Comparison of ENCODE assay signal across 8 mouse cellular contexts in the genomic region with DNA sequence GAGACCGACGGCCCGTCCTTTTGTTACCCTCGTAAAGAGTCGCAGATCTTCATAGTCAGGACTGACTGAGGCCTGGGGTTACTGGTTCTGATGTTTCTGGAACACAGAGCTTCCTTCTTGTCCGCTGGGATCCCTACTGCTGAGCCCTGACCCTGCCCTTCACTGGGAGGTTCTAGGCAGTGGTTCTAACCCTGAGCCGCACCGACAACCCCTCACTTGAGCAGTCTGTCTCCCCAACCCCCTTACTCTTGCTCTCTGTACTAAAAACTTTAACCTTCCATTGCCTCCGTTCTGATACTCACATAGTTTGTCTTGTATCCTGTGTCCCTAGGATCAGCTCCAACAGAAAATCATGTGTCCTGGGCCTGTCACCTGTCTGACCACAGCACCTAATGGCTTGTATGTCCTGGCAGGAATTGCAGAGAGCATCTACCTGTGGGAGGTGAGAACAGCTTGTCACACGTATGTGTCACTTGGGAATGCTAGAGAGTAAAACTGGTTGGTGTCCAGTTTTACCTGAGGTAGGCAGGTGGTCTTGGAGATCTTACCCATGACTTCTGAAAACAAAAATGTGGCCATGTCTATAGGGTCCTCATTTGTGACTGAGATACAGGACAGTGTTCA. TPM values are rescaled to one million over a fixed set of nuclear protein-coding genes. Genes with fewer than 3 reads are reported as not detected.
DNase-seq lines count a peak whose midpoint lies in the region; ATAC-seq and TF ChIP-seq lines count a peak whose summit lies in the region.

No protein-coding gene starts in this region.

- no peak for TF ChIP-seq CTCF in E14TG2a.4 (conservative IDR thresholded peaks at IDR 0.05; ENCODE audit: low read length)

- H3K4me1 ChIP-seq in heart, embryonic 10.5 days: peaks cover 33% of the 10 kb centered on the region
- H3K4me1 ChIP-seq in E14TG2a.4 (replicated peaks; ENCODE audit: low read depth, low read length): peaks cover 70% of the 10 kb centered on the region
- H3K4me1 ChIP-seq in forebrain, embryonic 16.5 days (replicated peaks; ENCODE audit: control insufficient read depth, insufficient read depth, low read length): peaks cover 8% of the 10 kb centered on the region
- H3K4me1 ChIP-seq in liver, embryonic 16.5 days (ENCODE audit: control insufficient read depth, low read depth, low read length): peaks cover 16% of the 10 kb centered on the region

- H3K9ac ChIP-seq in forebrain, embryonic 16.5 days (replicated peaks; ENCODE audit: low read depth, low read length): peak overlapping the region; percentile 82
- H3K9ac ChIP-seq in liver, embryonic 16.5 days (ENCODE audit: low read depth, low read length): peak overlapping the region; percentile 77

- H3K27me3 ChIP-seq in heart, embryonic 10.5 days (ENCODE audit: insufficient read depth, poor library complexity, severe bottlenecking): no peaks in the 10 kb centered on the region
- no peaks in the 10 kb centered on the region for H3K27me3 ChIP-seq in E14TG2a.4 (ENCODE audit: insufficient read depth, low read length)
- no peaks in the 10 kb centered on the region for H3K27me3 ChIP-seq in forebrain, embryonic 16.5 days (replicated peaks; ENCODE audit: control insufficient read depth, insufficient read depth, low read length)
- H3K27me3 ChIP-seq in liver, embryonic 16.5 days (ENCODE audit: control insufficient read depth, insufficient read depth, low read depth, low read length): no peaks in the 10 kb centered on the region; the same call in 1 of the 2 replicates

- peaks cover 46% of the 10 kb centered on the region for H3K36me3 ChIP-seq in heart, embryonic 10.5 days
- peaks cover 51% of the 10 kb centered on the region for H3K36me3 ChIP-seq in E14TG2a.4 (ENCODE audit: insufficient read depth, low read length)
- peaks cover 3% of the 10 kb centered on the region; the same call in 1 of the 2 replicates for H3K36me3 ChIP-seq in forebrain, embryonic 16.5 days (ENCODE audit: control insufficient read depth, insufficient read depth)
- peaks cover 18% of the 10 kb centered on the region for H3K36me3 ChIP-seq in liver, embryonic 16.5 days (ENCODE audit: control insufficient read depth, insufficient read depth)

- H3K4me2 ChIP-seq in forebrain, embryonic 16.5 days (ENCODE audit: low read length): peak overlapping the region; percentile 87
- peak overlapping the region; percentile 90 for H3K4me2 ChIP-seq in liver, embryonic 16.5 days (ENCODE audit: low read depth, low read length)

- ATAC-seq in forebrain, embryonic 16.5 days: no peak
- no peak for ATAC-seq in liver, embryonic 16.5 days (ENCODE audit: low read depth)

- H3K27ac ChIP-seq in heart, embryonic 10.5 days: peak overlapping the region; percentile 91
- no peak overlapping the region for H3K27ac ChIP-seq in forebrain, embryonic 16.5 days (ENCODE audit: low read length)
- H3K27ac ChIP-seq in liver, embryonic 16.5 days (ENCODE audit: low read length): no peak overlapping the region

- DNase-seq in heart, embryonic 10.5 days (ENCODE audit: low spot score): no peak
- DNase-seq in heart, adult 8-10 months (ENCODE audit: low spot score): no peak
- DNase-seq in thymus, adult 18-20 months: no peak
- no peak for DNase-seq in right cerebral cortex, adult 18-20 months
- DNase-seq in left cerebral cortex, adult 18-20 months (ENCODE audit: low spot score in 2 of 2): no peak

- 14% methylated on average over 10 of the region's 10 CpGs for WGBS in heart, embryonic 10.5 days
- WGBS in forebrain, embryonic 16.5 days: 21% methylated on average over 10 of the region's 10 CpGs
- 9% methylated on average over 10 of the region's 10 CpGs for WGBS in liver, embryonic 16.5 days (ENCODE audit: insufficient replicate concordance)

- H3K9me3 ChIP-seq in heart, embryonic 10.5 days: no peaks in the 10 kb centered on the region
- no peaks in the 10 kb centered on the region for H3K9me3 ChIP-seq in E14TG2a.4 (ENCODE audit: low read length)
- H3K9me3 ChIP-seq in forebrain, embryonic 16.5 days (ENCODE audit: control insufficient read depth, low read length): no peaks in the 10 kb centered on the region
- H3K9me3 ChIP-seq in liver, embryonic 16.5 days (replicated peaks; ENCODE audit: control insufficient read depth, low read length): no peaks in the 10 kb centered on the region

- peak overlapping the region; percentile 96 for H3K4me3 ChIP-seq in heart, embryonic 10.5 days
- peak overlapping the region; percentile 100 for H3K4me3 ChIP-seq in E14TG2a.4 (replicated peaks; ENCODE audit: low read length)
- peak overlapping the region; percentile 97 for H3K4me3 ChIP-seq in forebrain, embryonic 16.5 days (replicated peaks; ENCODE audit: low read length)
- peak overlapping the region; percentile 85 for H3K4me3 ChIP-seq in liver, embryonic 16.5 days (ENCODE audit: low read depth, low read length)

RNA-seq across cellular contexts. Expression of a gene that starts 0.8 kb away (rescaled TPM):
- polyA plus RNA-seq in heart, embryonic 10.5 days (2016; fragmentation: Nextera tagmentation; extraction: Ambion mirVana): 127 and 155 TPM in 2 replicates
- 10 to 100 TPM; 28.4 to 36.2 (median 29.6) TPM for total RNA-seq in heart, adult 8-10 months (2022)
- polyA plus RNA-seq in forebrain, embryonic 16.5 days (2015; fragmentation: Nextera tagmentation; extraction: Ambion mirVana): 81.8 and 97.7 TPM in 2 replicates
- polyA plus RNA-seq in liver, embryonic 16.5 days (2015; fragmentation: Nextera tagmentation; extraction: Ambion mirVana): 42.2 and 44.7 TPM in 2 replicates
- 10 to 100 TPM; 45.3 to 46.5 TPM for total RNA-seq in left cerebral cortex, adult 18-20 months (2021)

RNA-seq across cellular contexts. Expression of a gene that starts 9.7 kb away (rescaled TPM):
- 0.30 and 0.34 TPM in 2 replicates for polyA plus RNA-seq in heart, embryonic 10.5 days (2016; fragmentation: Nextera tagmentation; extraction: Ambion mirVana)
- under 1 TPM; 0.37 to 0.85 (median 0.63) TPM for total RNA-seq in heart, adult 8-10 months (2022)
- polyA plus RNA-seq in forebrain, embryonic 16.5 days (2015; fragmentation: Nextera tagmentation; extraction: Ambion mirVana): 0.29 and 0.60 TPM in 2 replicates
- 0.08 TPM in 1 of 2 replicates, not detected in the other for polyA plus RNA-seq in liver, embryonic 16.5 days (2015; fragmentation: Nextera tagmentation; extraction: Ambion mirVana)
- under 1 TPM; 0.14 to 0.16 TPM for total RNA-seq in left cerebral cortex, adult 18-20 months (2021)

RNA-seq across cellular contexts. Expression of a gene that starts 23.3 kb away (rescaled TPM):
- 12.7 and 16.4 TPM in 2 replicates for polyA plus RNA-seq in heart, embryonic 10.5 days (2016; fragmentation: Nextera tagmentation; extraction: Ambion mirVana)
- total RNA-seq in heart, adult 8-10 months (2022): 100 to 1,000 TPM; 116 to 120 (median 117) TPM
- polyA plus RNA-seq in forebrain, embryonic 16.5 days (2015; fragmentation: Nextera tagmentation; extraction: Ambion mirVana): 12.3 and 12.8 TPM in 2 replicates
- polyA plus RNA-seq in liver, embryonic 16.5 days (2015; fragmentation: Nextera tagmentation; extraction: Ambion mirVana): 3.0 and 4.8 TPM in 2 replicates
- total RNA-seq in left cerebral cortex, adult 18-20 months (2021): 100 to 1,000 TPM; 112 to 113 TPM

RNA-seq across cellular contexts. Expression of a gene that starts 27.6 kb away (rescaled TPM):
- polyA plus RNA-seq in heart, embryonic 10.5 days (2016; fragmentation: Nextera tagmentation; extraction: Ambion mirVana): 408 and 456 TPM in 2 replicates
- 10 to 100 TPM; 27.1 to 35.7 (median 33.3) TPM for total RNA-seq in heart, adult 8-10 months (2022)
- polyA plus RNA-seq in forebrain, embryonic 16.5 days (2015; fragmentation: Nextera tagmentation; extraction: Ambion mirVana): 30.5 and 31.3 TPM in 2 replicates
- polyA plus RNA-seq in liver, embryonic 16.5 days (2015; fragmentation: Nextera tagmentation; extraction: Ambion mirVana): 42.5 and 44.9 TPM in 2 replicates
- total RNA-seq in left cerebral cortex, adult 18-20 months (2021): 1 to 10 TPM; 6.7 to 8.0 TPM

RNA-seq across cellular contexts. Expression of a gene that starts 33.9 kb away (rescaled TPM):
- 12.5 and 16.4 TPM in 2 replicates for polyA plus RNA-seq in heart, embryonic 10.5 days (2016; fragmentation: Nextera tagmentation; extraction: Ambion mirVana)
- total RNA-seq in heart, adult 8-10 months (2022): 1 to 10 TPM; 1.2 to 1.7 (median 1.3) TPM
- polyA plus RNA-seq in forebrain, embryonic 16.5 days (2015; fragmentation: Nextera tagmentation; extraction: Ambion mirVana): 2.4 and 3.5 TPM in 2 replicates
- 5.1 and 5.8 TPM in 2 replicates for polyA plus RNA-seq in liver, embryonic 16.5 days (2015; fragmentation: Nextera tagmentation; extraction: Ambion mirVana)
- total RNA-seq in left cerebral cortex, adult 18-20 months (2021): 1 to 10 TPM; 5.6 to 7.2 TPM
